Mouse (Mus musculus): Measurements from ENCODE around the gene R3hcc1l.

R3hcc1l gene

DNA sequence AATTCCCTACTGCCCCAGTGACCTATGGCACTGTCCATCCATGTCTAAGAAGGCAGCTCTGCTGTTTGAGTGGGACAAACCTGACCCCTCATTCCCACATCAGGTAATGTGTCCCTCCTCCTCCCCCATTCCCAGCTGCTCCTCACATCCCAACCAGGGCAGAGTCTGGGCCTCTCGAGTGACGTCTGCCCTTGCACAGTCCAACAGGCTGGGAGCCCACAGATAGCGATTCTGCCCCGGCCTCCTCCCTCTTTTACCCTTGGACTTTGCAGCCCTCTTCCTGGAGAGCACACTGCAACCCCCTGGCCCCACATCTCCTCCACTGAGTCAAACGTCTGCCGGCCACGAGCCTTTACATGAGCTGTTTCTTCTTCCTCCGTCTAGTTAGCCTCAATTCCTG lies 84.0 kb downstream of the R3hcc1l start:
- DNase-seq = no peak

DNA sequence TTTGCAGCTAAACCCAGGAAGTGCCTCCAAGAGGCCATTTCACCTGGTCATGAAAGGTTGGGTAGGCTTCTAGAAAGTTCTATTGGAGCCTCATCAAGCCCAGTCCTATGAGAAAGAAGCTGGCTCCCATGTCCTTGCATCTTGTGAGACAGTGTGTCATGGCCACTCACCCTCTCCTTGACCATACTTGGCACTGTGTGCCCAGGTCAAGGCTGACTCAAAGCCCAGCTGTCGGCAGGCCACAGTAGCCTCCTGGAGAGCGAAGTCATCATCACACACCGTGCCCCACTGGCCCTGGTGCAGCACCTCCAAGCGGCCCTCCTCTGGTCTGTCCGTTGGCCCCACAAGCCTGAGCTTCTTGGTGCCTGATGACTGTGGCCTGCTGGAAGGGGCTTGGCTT lies 89.5 kb downstream of the R3hcc1l start:
- DNase-seq = no peak

DNA sequence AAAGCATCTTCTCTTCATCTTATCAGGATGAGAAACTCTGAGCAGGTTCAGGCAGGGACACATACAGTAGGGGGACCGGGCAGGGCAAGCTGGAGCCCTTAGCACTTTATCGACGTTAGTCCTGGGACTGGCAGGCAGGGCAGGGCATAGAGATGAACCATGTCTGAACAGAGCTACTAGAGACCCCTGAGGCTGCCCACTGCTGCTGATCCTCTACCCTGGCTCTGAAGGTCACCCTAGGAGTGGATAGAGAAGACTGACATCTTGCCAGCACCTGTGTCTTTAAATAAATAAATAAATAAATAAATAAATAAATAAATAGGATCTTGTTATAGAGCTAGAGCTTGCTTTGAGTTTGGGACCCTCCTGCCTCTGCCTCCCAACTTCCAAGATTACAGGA lies 91.2 kb downstream of the R3hcc1l start:
- DNase-seq = no peak

DNA sequence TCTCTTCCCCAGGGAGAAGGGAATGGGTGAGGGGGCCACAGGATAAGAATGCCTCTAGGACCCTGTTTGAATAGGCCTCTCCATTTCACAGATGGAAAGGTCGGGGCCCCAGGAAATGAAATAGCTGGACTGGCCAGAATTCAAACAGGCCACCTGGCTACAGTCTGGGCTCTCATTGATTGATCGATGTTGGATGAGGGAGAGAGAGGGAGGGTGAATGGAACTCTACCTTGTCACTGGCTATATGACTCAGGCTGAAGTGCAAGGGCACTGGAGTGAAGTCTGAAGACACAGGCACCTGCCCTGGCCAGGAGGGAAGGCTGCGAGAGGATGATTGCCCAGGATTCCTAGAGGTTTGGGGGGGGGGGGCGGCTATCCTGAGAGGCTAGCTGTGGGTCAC lies 93.2 kb downstream of the R3hcc1l start:
- no peak for DNase-seq

DNA sequence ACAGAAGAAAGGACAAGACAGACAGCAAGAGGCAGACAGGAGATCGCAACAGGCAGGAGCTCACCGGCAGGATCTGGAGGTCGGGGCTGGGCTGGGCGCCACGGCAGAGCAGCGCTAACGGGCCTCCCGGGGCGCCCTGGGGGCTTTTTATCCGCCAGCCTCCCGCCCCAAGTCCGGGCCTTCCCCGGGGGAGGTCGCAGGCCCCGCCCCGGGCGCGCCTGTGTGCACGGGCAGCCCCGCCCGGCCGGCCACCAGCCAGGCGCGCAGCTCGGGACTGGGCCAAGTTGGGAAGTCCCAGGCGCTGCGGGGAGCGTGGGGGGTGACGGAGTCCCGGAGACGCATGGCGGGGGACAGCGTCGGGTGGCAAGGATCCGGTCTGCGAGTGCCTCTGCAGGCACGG lies 94.1 kb downstream of the R3hcc1l start, which contains the start of gene Loxl4:
TSS of gene Loxl4 (minus strand) at position 160 of the 400 bp plus-strand sequence.
- DNase-seq = no peak

DNA sequence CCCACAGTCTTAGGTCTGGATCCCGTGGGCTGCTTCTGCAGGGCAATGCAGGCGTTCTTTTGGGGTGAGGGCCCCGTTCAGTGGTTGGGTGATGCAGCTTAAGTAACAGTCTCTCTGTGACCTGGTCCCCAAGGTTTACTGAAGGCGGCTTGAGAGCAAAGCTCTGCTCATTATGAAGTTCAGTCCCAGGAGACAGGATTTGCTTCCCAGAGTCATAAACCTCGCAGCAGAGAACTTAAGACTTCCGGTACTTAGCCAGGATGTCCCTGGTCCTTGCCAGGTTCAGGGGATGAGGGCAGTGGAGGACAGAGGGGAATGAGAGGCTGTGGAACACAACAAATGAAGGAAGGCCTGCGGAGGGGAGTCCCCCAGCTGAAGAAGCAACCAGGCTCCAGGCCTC lies 94.6 kb downstream of the R3hcc1l start:
- no peak for DNase-seq

DNA sequence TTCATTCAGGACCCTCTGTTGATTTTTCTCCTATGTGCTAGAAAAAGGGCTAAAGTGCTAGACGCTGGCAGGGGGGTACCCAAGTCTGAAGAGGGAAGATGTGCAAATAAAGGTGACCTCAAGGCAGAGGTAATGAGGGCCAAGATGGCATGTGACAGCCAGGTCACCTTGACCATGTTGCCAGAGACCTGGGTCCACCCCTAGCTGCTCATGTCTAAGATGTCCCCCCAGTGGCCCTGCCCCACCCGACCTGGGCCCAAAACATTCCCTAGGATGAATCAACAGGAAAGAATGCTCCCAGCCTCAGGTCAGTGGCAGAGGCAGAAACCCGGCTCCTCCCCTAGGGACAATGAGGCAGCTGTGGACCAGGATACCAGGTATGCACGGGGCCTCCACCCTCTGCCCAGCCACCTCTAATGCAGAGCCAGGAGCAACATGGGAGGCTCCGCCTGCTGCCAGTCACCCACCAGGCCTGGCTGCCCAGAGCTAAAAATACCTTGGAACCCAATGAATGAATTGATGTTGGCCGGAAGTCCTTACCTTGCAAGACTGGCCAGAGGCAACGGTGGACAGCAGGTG lies 95.2 kb downstream of the R3hcc1l start:
- DNase-seq = no peak

DNA sequence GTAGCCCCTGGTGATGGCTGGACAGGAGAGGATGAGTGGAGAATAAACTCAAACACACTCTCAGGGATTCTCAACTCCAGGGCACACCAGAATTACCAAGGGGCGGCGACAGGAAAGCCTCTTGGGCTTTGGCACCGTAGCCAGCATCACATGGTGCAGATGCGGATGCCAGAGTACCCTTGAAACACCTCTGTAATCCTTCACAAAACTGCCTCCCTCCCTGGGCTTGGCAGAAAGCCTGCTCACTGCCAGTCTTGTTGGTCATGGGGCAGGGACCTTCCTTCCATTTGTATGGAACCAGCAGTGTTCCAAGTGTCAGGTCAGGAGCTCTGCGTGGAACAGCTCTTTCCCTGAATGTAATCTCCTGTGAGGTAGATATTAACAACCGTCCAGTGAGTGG lies 109.5 kb downstream of the R3hcc1l start:
- no peak for DNase-seq

DNA sequence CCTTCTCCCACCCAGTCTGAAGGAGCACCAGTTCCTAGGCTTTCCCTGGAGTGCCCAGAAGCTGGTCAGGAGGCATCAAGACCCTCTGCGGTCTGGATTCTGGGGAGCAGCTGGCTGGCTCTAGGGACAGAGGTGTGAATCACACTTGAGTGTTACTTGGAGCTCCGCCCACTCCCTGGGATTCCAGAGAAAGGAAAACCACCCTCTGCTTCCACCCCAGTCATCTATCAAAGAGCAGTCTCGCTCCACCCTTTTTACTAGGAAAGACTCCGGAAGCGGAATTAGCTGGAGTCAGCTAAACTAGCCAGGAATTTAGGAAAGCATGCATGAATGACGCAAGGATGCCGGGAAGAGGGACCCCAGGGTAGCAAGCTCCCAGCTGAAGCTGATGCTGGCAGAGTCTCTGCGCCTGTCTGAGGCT lies 113.0 kb downstream of the R3hcc1l start:
- no peak for DNase-seq

DNA sequence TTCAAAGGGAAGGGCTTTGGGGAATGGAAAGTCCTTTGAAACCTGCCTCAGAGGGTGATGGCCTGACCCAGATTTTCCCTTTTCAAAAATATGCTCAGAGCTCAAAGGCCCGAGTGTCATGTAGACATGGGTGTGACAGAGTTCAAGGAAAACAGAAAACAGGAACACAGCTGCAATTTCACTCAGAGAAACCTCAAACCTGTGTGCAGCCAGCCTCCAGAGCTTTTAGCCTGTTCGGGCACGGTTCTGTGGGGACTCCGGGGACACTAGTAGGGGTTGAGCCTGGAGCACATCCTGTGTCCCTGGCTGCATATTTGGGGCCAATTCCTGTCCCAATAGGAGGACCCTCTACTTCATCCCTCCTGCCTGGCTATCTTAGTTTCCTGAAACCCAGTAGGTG lies 113.7 kb downstream of the R3hcc1l start:
- DNase-seq = no peak

DNA sequence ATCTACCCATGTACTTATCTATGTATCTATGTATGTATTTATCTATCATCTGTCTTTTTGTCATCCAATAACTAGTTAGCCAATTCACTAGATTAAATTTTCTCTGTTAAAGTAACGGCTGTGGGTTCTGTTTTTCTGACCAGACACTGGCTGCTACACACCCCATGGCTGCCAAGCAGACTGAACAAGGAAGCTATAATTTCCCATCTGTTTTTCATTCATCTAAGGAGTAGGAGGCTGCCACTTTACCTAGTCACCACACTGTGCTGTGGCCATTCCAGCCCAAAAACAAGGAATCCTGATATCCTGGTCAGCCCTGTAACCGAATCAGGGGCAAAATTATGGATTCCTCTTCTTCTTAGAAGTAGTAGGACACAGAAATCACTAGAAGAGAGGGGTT lies 115.1 kb downstream of the R3hcc1l start:
- no peak for DNase-seq

DNA sequence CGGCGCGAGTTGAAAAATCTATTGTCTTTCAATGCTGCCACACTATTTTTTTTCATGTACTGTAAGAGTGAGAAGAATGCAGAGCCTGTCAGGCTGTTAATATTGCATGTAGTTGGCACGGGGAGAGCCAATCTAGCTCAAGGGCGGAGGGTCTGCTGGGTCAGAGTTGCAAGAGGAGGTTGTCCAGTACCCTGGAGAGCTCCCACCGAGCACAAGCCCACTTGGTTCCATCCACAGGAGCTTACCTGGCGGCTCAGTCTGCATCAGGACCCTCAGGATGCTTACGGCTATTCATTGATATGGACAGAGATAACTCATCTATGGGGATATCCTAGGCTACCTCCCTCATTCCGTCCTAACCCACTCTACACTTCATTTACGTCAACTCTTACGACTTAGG lies 118.1 kb downstream of the R3hcc1l start:
- no peak for DNase-seq

DNA sequence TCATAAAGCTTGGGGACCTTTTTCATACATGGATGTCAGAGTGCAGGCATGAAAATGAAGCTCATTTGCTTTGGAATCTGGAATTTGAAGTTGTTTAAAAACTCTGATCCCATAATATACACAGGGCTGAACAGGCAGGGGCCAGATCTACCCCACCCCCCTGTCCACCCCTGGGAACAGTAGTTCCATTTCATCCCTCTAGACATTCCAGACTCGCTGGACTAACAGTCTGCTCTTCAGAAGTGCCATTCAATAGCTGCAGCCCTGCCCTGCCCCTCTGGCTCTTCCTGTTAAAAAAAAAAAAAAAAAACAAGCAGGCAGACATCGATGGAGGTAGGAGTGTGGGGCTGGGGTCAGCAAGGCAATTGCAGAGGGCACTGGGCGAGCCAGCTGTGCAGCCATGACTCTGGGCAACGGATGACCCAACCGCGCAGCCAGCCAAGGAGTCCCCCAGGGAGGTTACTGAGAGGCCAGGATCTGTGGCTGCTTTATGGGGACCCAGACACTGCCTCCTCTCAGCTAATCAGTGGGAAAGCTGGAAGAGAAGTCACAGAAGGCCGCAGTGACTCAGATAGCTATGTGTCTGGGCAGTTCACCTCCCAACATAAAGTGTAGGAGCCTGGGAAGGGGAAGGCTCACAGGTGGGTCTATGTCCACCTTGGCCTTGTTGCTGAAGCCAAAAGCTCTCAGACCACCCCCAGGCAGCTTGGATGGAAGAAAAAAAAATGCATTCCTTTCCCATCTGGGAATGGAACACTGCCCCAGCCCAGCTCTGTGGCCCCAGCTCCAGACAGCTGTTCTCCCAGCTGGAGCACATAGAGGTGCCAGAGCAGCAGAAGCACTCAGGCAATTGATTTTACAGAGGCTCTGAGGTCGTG lies 120.3 kb downstream of the R3hcc1l start:
- DNase-seq = no peak

DNA sequence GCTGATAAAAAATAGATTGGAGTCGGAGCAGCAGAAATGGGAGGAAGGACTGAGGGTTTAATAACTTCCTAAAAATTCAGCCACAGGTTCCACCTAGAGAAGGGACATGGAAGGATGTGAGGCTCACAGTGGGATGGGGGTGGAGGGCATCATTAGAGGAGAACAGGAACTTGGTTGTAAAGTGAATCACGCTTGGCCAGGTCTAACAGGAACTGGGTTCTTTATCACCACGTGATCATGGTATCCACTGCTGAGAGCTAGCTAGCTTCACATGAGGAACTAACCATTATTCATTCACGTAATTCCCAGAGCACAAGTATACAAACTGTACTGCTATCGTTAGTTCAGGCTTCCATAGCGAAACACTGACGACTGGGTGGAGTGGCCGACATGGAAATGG lies 121.0 kb downstream of the R3hcc1l start:
- DNase-seq = no peak

DNA sequence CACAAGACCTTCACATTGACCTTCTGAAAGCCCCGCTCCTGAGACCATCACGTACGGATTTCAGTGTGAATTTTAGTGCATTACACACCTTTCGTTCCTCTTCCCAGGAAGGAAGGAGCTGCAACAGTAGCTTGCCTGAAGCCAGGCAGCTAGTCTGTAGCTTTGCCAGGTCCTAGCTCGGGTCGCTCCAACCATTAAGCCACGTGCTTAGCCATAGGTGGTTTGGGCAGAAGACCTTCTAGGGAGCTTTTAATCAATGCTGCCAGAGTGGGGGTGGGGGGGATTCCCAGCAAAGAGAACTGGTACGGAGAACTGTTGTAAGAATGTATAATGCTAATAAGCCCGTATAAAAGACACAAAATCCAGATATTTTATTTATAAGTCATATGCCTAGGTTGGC lies 121.7 kb downstream of the R3hcc1l start:
- no peak for DNase-seq

All from cerebellum, adult 11-12 months (tissue).